Mouse (Mus musculus) testis, adult 2 months (tissue): Measurements from ENCODE around the gene Chka. TPM values are rescaled to one million over a fixed set of nuclear protein-coding genes. Genes with fewer than 3 reads are reported as not detected.

Experiments used
- H3K27ac ChIP-seq: fragments of 200-500 bp; 2 replicates; pipeline ENCODE4 v1.5.1; 2012; ENCODE audit warnings: low read depth, low read length; ENCODE audit not compliant: control insufficient read depth, insufficient read depth
- H3K27me3 ChIP-seq: fragments of 200-500 bp; 2 replicates; pipeline ENCODE4 v1.6.1; 2012; ENCODE audit warnings: mild to moderate bottlenecking, low read length, moderate library complexity; ENCODE audit not compliant: control insufficient read depth, insufficient read depth
- H3K36me3 ChIP-seq: fragments of 200-500 bp; 2 replicates; pipeline ENCODE4 v1.6.1; 2012; ENCODE audit warnings: mild to moderate bottlenecking, low read length; ENCODE audit not compliant: control insufficient read depth, insufficient read depth
- H3K4me1 ChIP-seq: fragments of 200-500 bp; 2 replicates; pipeline ENCODE4 v1.6.1; 2012; ENCODE audit warnings: low read length; ENCODE audit not compliant: control insufficient read depth, insufficient read depth
- H3K4me3 ChIP-seq: fragments of 200-500 bp; 2 replicates; pipeline ENCODE4 v1.5.1; 2012; ENCODE audit warnings: low read depth, mild to moderate bottlenecking, low read length, moderate library complexity, mixed read lengths; ENCODE audit not compliant: control insufficient read depth
- CTCF ChIP-seq: fragments of 200-500 bp; IDR thresholded peaks from 2 replicates; pipeline ENCODE4 v1.5.1; 2012; ENCODE audit warnings: low read depth, mild to moderate bottlenecking, inconsistent platforms, low read length, moderate library complexity; ENCODE audit not compliant: control insufficient read depth, insufficient read depth, insufficient replicate concordance
- POLR2A ChIP-seq: fragments of 200-500 bp; IDR thresholded peaks from 2 replicates; pipeline ENCODE4 v1.6.1; 2012; ENCODE audit warnings: low read depth, mild to moderate bottlenecking, inconsistent platforms, low read length, moderate library complexity; ENCODE audit not compliant: control insufficient read depth
- polyA plus RNA-seq: library from polyadenylated mRNA; depleted of rRNA; stranded (reverse); fragments of >200 nt; gene quantifications from 2 replicates; pipeline ENCODE4 v1.2.3, GENCODE M21; 2012

Chka gene
- polyA plus RNA-seq, 1 experiment: 85.7 TPM

- no peak overlapping the region for H3K4me3 ChIP-seq
- no peaks in the 10 kb centered on the region for H3K36me3 ChIP-seq
These were observed 56.5 kb downstream of the Chka start for GRCm38 (mm10) chr19:3907876-3908660.

DNA sequence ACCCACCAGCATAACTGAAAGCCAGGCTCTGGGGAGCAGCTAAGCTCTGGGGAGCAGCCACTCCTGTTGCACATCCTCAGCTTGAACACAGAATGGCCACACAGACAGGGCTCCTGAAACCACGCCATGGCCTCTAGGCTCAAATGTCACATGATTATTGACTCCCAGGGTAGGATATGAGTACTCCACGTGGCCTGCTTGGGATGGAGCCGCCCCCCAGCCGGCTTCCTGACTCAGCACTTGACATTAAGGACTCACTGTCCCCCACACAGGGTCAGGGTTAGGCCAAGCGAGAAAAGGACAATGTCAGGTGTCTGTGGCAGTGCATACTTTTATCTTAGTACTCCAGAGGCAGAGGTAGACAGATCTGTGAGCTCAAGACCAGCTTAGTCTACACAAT, 58.6 kb downstream of the Chka start:
- Histone ChIP-seq H3K4me3 (no peak overlapping the region), H3K36me3 (no peaks in the 10 kb centered on the region), H3K27me3 (no peaks in the 10 kb centered on the region), H3K4me1 (peaks cover 25% of the 10 kb centered on the region), H3K27ac (no peak overlapping the region)
- TF ChIP-seq POLR2A (no peak), CTCF (no peak)

More at GRCm38 (mm10) chr19:3907876-3908660, 56.5 kb downstream of the Chka start:
- Histone ChIP-seq H3K27me3 (no peaks in the 10 kb centered on the region), H3K27ac (no peak overlapping the region), H3K4me1 (peaks cover 30% of the 10 kb centered on the region)
- TF ChIP-seq POLR2A (no peak), CTCF (no peak)

DNA sequence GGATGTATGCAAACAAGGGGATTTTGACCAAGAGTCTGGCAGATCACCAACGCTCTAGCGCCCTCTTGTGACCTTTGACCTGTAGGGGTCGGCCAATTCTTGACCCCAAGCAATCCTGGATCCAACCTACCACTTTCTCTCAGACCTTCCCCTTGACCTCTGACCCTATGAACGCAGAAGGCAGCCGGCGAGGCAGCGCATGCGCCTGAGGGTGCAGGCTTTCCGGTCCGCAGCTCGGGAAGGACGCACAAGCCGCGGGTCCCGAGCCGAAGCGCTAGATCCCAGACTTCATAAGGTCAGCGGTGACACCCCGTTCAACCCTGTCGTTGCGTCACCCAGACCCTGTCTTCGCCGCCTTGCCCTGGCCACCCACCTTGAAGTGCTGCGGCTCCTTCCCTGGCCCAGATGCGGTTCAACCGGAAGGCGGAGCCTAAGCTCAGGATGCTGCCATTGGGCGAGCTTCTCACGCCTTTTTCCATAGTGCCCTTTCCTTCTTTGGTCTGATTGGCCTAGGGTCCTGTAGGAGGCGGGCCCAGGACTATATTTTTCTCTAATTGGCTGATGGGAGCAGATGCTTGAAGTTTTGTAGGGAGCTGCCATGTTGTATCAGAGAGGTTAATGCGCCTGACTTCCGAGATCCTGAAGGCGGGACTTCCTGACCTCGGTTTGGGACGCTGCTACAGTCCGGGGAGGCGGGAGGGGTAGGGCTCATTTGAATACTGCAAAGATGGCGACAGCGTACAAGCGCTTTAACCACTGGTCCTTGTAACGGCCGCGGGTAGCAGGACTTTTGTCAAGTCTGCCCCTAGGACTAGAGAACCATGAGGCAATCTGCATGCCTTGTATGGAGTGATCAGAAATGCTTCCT, 61.0 kb downstream of the Chka start, which contains the start of gene Ndufs8:
Gene Ndufs8 (minus strand): TSS at position 438 of the 868 bp plus-strand sequence.
- peak within 1 kb of the TSS; percentile 91 for H3K27ac ChIP-seq
- no peaks in the 10 kb centered on the region for H3K27me3 ChIP-seq
- no peak for TF ChIP-seq CTCF
- TF ChIP-seq POLR2A: peak; percentile 39; the same call in 1 of the 2 replicates
- H3K4me3 ChIP-seq: peak within 1 kb of the TSS; percentile 89
- peaks cover 7% of the 10 kb centered on the region for H3K4me1 ChIP-seq
- no peaks in the 10 kb centered on the region for H3K36me3 ChIP-seq

DNA sequence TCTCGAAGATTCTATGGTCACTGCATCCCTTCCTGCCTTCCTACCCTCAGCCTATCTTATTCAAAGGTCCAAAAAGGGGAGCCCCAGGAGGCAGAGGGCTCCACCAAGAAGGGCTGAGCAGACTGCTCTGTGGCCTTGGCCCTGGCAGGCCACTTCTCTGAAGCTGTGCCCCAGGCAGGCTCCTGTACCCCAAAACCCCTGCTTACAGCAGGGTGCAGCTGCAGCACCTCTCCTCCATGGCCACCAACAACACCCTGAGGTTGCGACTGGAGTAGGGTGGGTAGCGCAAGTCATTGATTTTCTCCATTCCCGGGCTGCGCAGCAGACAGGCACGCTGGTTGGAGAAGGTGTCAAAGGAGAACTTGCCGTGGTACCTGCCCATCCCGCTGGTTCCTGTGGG, 62.1 kb downstream of the Chka start:
- no peaks in the 10 kb centered on the region for H3K36me3 ChIP-seq
- TF ChIP-seq POLR2A (no peak), CTCF (no peak)
- H3K27ac ChIP-seq: peak overlapping the region; percentile 91
- H3K27me3 ChIP-seq: no peaks in the 10 kb centered on the region
- peaks cover 11% of the 10 kb centered on the region for H3K4me1 ChIP-seq
- H3K4me3 ChIP-seq: peak overlapping the region; percentile 89; the same call in 1 of the 2 replicates

- TF ChIP-seq CTCF: no peak
- TF ChIP-seq POLR2A: no peak
- no peaks in the 10 kb centered on the region for H3K36me3 ChIP-seq
- peaks cover 17% of the 10 kb centered on the region for H3K4me1 ChIP-seq
- H3K27ac ChIP-seq: no peak overlapping the region
- H3K27me3 ChIP-seq: no peaks in the 10 kb centered on the region
- no peak overlapping the region for H3K4me3 ChIP-seq
These were observed 63.0 kb downstream of the Chka start for GRCm38 (mm10) chr19:3914535-3914934.

GRCm38 (mm10) chr19:3916727-3917126, 65.2 kb downstream of the Chka start:
- Histone ChIP-seq H3K27ac (no peak overlapping the region), H3K4me3 (no peak overlapping the region; the same call in 1 of the 2 replicates), H3K27me3 (no peaks in the 10 kb centered on the region), H3K36me3 (no peaks in the 10 kb centered on the region; the same call in 1 of the 2 replicates), H3K4me1 (peaks cover 17% of the 10 kb centered on the region)
- TF ChIP-seq POLR2A (no peak), CTCF (no peak)

- Histone ChIP-seq H3K4me1 (peaks cover 19% of the 10 kb centered on the region), H3K27me3 (no peaks in the 10 kb centered on the region), H3K36me3 (no peaks in the 10 kb centered on the region; the same call in 1 of the 2 replicates), H3K4me3 (peak overlapping the region; percentile 79), H3K27ac (no peak overlapping the region)
- TF ChIP-seq POLR2A: no peak
- no peak for TF ChIP-seq CTCF
These were observed 68.4 kb downstream of the Chka start for GRCm38 (mm10) chr19:3919928-3920327.
